ENCODE assay signal across 20 mouse cellular contexts in the genomic region with DNA sequence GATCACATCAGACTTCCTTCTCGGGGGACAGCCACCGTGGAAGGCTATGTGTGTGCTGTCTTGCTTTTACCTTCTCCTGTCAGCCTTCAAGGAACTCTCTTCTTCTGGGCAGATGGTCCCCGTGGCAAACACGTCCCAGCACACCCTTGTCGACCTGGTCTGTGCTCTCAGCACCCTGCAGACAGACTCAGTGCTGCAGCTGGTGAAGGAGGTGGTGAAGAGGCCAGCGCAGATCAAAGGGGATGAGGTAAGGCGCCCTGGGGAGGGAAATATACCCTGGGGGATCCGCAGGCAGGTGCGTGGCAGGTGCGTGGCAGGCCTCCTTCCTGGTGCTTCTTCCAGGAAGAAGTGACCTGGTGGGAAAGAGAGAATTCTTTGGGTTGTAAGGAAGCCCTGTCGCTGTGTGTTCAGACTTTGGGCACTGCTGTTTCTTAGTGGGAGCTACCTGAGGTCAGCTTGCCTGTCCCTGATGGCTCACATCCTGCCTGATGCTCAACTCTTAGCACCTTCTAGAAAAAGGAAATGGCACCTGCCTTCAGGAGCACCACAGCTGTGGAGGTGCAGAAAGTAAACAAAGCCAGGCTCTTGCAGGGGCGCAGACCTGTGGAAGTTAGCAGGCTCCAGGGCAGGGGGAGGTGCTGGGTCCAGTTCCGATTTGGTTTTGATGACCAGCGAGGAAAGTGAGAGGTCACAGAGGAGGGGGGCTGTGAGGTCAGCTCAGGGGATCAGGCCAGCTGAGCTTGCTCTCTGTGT. TPM values are rescaled to one million over a fixed set of nuclear protein-coding genes. Genes with fewer than 3 reads are reported as not detected.
DNase-seq lines count a peak whose midpoint lies in the region; ATAC-seq and TF ChIP-seq lines count a peak whose summit lies in the region.
"Had no signal": no experiment of that assay in that cellular context is flagged by ENCODE, and none has a peak within 500 bp of the region (broad histone marks: within the 10 kb centered on the region; RNA-seq: fewer than 3 reads in every experiment).

No protein-coding gene starts in this region.

- H3K9me3 ChIP-seq in kidney, embryonic 16.5 days (ENCODE audit: low read length): no peaks in the 10 kb centered on the region
- no peaks in the 10 kb centered on the region for H3K9me3 ChIP-seq in MEL (replicated peaks; ENCODE audit: insufficient read depth, low read length)
- H3K9me3 ChIP-seq in intestine, embryonic 15.5 days: no peaks in the 10 kb centered on the region
- no peaks in the 10 kb centered on the region for H3K9me3 ChIP-seq in midbrain, embryonic 13.5 days
- H3K9me3 ChIP-seq: embryonic facial prominence, embryonic 13.5 days; G1E; hindbrain, embryonic 10.5 days; limb, embryonic 15.5 days had no signal

- H3K4me2 ChIP-seq in kidney, embryonic 16.5 days (replicated peaks; ENCODE audit: low read depth, low read length): peak overlapping the region; percentile 15; the same call in 1 of the 2 replicates
- H3K4me2 ChIP-seq in intestine, embryonic 15.5 days (replicated peaks): no peak overlapping the region
- H3K4me2 ChIP-seq in midbrain, embryonic 13.5 days (replicated peaks): no peak overlapping the region
- H3K4me2 ChIP-seq: embryonic facial prominence, embryonic 13.5 days; limb, embryonic 15.5 days; midbrain, embryonic 11.5 days had no signal

- H3K79me2 ChIP-seq in MEL (ENCODE audit: control insufficient read depth, insufficient read depth, low read length, poor library complexity): no peaks in the 10 kb centered on the region

- ATAC-seq in kidney, embryonic 16.5 days (ENCODE audit: low FRiP score, low TSS enrichment): no peak
- ATAC-seq in intestine, embryonic 15.5 days: no peak
- no peak for ATAC-seq in midbrain, embryonic 13.5 days
- ATAC-seq: forebrain, postnatal 0 days; intestine, embryonic 16.5 days had no signal

- H3K4me3 ChIP-seq in kidney, embryonic 16.5 days (ENCODE audit: low read length): peak overlapping the region; percentile 9
- H3K4me3 ChIP-seq in MEL (ENCODE audit: control insufficient read depth in 1 of 2, insufficient read depth in 1 of 2, low read depth in 2 of 2, low read length in 2 of 2): no peak overlapping the region
- no peak overlapping the region for H3K4me3 ChIP-seq in intestine, embryonic 15.5 days (replicated peaks)
- no peak overlapping the region for H3K4me3 ChIP-seq in midbrain, embryonic 13.5 days (replicated peaks)
- H3K4me3 ChIP-seq: embryonic facial prominence, embryonic 13.5 days; hindbrain, embryonic 10.5 days; limb, embryonic 15.5 days had no signal

- peaks cover 4% of the 10 kb centered on the region; the same call in 1 of the 2 replicates for H3K4me1 ChIP-seq in kidney, embryonic 16.5 days (ENCODE audit: insufficient read depth, low read length)
- peaks cover 29 to 54% of the 10 kb centered on the region in 2 experiments for H3K4me1 ChIP-seq in MEL (ENCODE audit: control insufficient read depth in 1 of 2, insufficient read depth in 2 of 2, low read length in 2 of 2)
- 0 out of 2 replicates have a peak, but pooled peaks cover 2% of the 10 kb centered on the region for H3K4me1 ChIP-seq in intestine, embryonic 15.5 days (replicated peaks)
- H3K4me1 ChIP-seq in midbrain, embryonic 13.5 days (replicated peaks): no peaks in the 10 kb centered on the region

- peaks cover 14% of the 10 kb centered on the region for H3K36me3 ChIP-seq in kidney, embryonic 16.5 days (ENCODE audit: insufficient read depth, low read length)
- peaks cover 0 to 23% of the 10 kb centered on the region in 2 experiments; a peak in 2 of 4 replicates for H3K36me3 ChIP-seq in MEL (ENCODE audit: control insufficient read depth in 1 of 2, insufficient read depth in 2 of 2, low read length in 2 of 2)
- no peaks in the 10 kb centered on the region; the same call in 1 of the 2 replicates for H3K36me3 ChIP-seq in intestine, embryonic 15.5 days
- H3K36me3 ChIP-seq in midbrain, embryonic 13.5 days: peaks cover 76% of the 10 kb centered on the region
- H3K36me3 ChIP-seq: G1E had no signal

- TF ChIP-seq CTCF in MEL (IDR thresholded peaks at IDR 0.05 in 2 of 3, conservative IDR thresholded peaks at IDR 0.05 in 1 of 3; ENCODE audit: control insufficient read depth in 1 of 3, insufficient read depth in 1 of 3, low read depth in 2 of 3, low read length in 3 of 3, poor library complexity in 1 of 3, severe bottlenecking in 1 of 3): no peak

- no peaks in the 10 kb centered on the region for H3K27me3 ChIP-seq in kidney, embryonic 16.5 days (ENCODE audit: insufficient read depth, low read length)
- H3K27me3 ChIP-seq in MEL (ENCODE audit: control insufficient read depth in 1 of 2, insufficient read depth in 2 of 2, low read length in 2 of 2): no peaks in the 10 kb centered on the region
- no peaks in the 10 kb centered on the region for H3K27me3 ChIP-seq in intestine, embryonic 15.5 days (replicated peaks)
- no peaks in the 10 kb centered on the region for H3K27me3 ChIP-seq in midbrain, embryonic 13.5 days
- H3K27me3 ChIP-seq: embryonic facial prominence, embryonic 13.5 days; limb, embryonic 15.5 days had no signal

- TF ChIP-seq POLR2A in MEL (IDR thresholded peaks at IDR 0.05; ENCODE audit: control insufficient read depth in 1 of 2, insufficient read depth in 1 of 2, low read depth in 1 of 2, low read length in 2 of 2, poor library complexity in 1 of 2): no peak

- no peak for TF ChIP-seq RAD21 in MEL (IDR thresholded peaks at IDR 0.05; ENCODE audit: low read depth, low read length)

- no peak for TF ChIP-seq EP300 in MEL (IDR thresholded peaks at IDR 0.05; ENCODE audit: low read depth in 1 of 2, low read length in 2 of 2)

- 42% methylated on average over 14 of the region's 14 CpGs for WGBS in kidney, embryonic 16.5 days
- WGBS in intestine, embryonic 15.5 days: 49% methylated on average over 14 of the region's 14 CpGs
- 65% methylated on average over 14 of the region's 14 CpGs for WGBS in midbrain, embryonic 13.5 days

- H3K9ac ChIP-seq in kidney, embryonic 16.5 days (replicated peaks; ENCODE audit: low read length): peak overlapping the region; percentile 27; the same call in 1 of the 2 replicates
- H3K9ac ChIP-seq in MEL (ENCODE audit: control insufficient read depth, low read depth, low read length, poor library complexity, severe bottlenecking): no peak overlapping the region
- H3K9ac ChIP-seq in intestine, embryonic 15.5 days: no peak overlapping the region
- H3K9ac ChIP-seq in midbrain, embryonic 13.5 days (replicated peaks): no peak overlapping the region
- H3K9ac ChIP-seq: embryonic facial prominence, embryonic 13.5 days; forebrain, postnatal 0 days; limb, embryonic 15.5 days had no signal

- no peak for DNase-seq in kidney, postnatal 25 days
- peak; percentile 31 for DNase-seq in MEL (ENCODE audit: low read depth, low spot score)
- peak; percentile 51 for DNase-seq in naive thymus-derived CD4-positive, alpha-beta T cell, adult 2 months (ENCODE audit: low read depth)
- DNase-seq in thymus, postnatal 36 days: peak; percentile 36 to 51
- DNase-seq in right cerebral cortex, postnatal 25 days: no peak
- DNase-seq: adrenal gland, adult 8-10 months; B cell, adult 2 months; cerebellum, adult 18-20 months; forebrain, postnatal 0 days; heart, adult 11 months; right cerebral cortex, postnatal 4 days had no signal

- peak overlapping the region; percentile 27; the same call in 1 of the 2 replicates for H3K27ac ChIP-seq in kidney, embryonic 16.5 days (ENCODE audit: low read length)
- H3K27ac ChIP-seq in MEL (ENCODE audit: control insufficient read depth, low read depth, low read length): no peak overlapping the region
- H3K27ac ChIP-seq in intestine, embryonic 15.5 days: no peak overlapping the region
- H3K27ac ChIP-seq in midbrain, embryonic 13.5 days: no peak overlapping the region
- H3K27ac ChIP-seq: embryonic facial prominence, embryonic 13.5 days; hindbrain, embryonic 10.5 days; limb, embryonic 15.5 days had no signal

TF ChIP-seq in MEL, 35 proteins besides CTCF, POLR2A, EP300 and RAD21:
- TF ChIP-seq TBP (IDR thresholded peaks at IDR 0.05; ENCODE audit: low read depth, low read length) (no peak), CHD1 (IDR thresholded peaks at IDR 0.05; ENCODE audit: low read depth, low read length) (no peak)

RNA-seq across cellular contexts. Expression of a gene that starts 54.5 kb away (rescaled TPM):
- 33.1 and 33.3 TPM in 2 replicates for polyA plus RNA-seq in kidney, embryonic 16.5 days (2015; fragmentation: Nextera tagmentation; extraction: Ambion mirVana)
- 35.1 and 39.1 TPM in 2 replicates for total RNA-seq in MEL (2012; rRNA removed)
- 100 to 1,000 TPM in 1 of 2 experiments, 10 to 100 TPM in 1; 23.3 to 276 TPM for polyA plus RNA-seq in MEL (2012; ENCODE audit: insufficient read depth in 1 of 2, insufficient read length in 2 of 2, low read depth in 1 of 2, low replicate concordance in 2 of 2, missing spikeins in 1 of 2)
- polyA plus RNA-seq in intestine, embryonic 15.5 days (2015; fragmentation: Nextera tagmentation; extraction: Ambion mirVana): 27.5 and 40.6 TPM in 2 replicates
- polyA plus RNA-seq in midbrain, embryonic 13.5 days (2015; fragmentation: Nextera tagmentation; extraction: Ambion mirVana): 32.7 and 39.2 TPM in 2 replicates

Comparison
In these comparisons a context has a peak if more than half of its experiments do, and no peak if none do; other contexts are left out.
1. DNase-seq: peak in MEL (single experiment), naive thymus-derived CD4-positive, alpha-beta T cell, adult 2 months (single experiment) and thymus, postnatal 36 days (2 of 2); none in kidney, postnatal 25 days (0 of 2) and right cerebral cortex, postnatal 25 days (single experiment).